Mouse (Mus musculus) kidney, postnatal 36 days (tissue): Measurements from ENCODE around the gene Prdm11.

ENCODE experiments used
- DNase-seq, 2 experiments: peaks; one replicate each; pipeline ENCODE4 v3.0.0; 2021 to 2022; ENCODE audit warnings: mixed read lengths in 2 of 2

Gene Prdm11

DNA sequence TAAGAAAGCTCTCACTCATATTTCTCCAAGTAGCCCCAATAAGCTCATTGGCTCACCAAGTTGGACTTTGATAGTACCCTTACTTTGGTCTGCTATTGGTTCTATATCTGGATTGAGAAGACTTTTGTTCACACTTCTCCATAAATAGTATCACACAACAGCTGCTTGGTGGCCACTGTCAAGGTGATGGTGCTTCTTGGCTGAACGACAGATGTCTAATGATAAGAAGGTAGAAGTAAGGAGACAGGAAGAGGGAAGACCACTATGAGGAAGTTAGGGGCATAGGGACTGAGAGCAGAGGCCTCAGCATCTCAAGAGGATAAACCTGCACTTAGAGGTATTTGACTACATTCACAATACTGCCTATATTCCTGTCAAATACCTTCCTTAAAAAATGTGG lies 81.6 kb downstream of the Prdm11 start:
- DNase-seq = no peak

DNA sequence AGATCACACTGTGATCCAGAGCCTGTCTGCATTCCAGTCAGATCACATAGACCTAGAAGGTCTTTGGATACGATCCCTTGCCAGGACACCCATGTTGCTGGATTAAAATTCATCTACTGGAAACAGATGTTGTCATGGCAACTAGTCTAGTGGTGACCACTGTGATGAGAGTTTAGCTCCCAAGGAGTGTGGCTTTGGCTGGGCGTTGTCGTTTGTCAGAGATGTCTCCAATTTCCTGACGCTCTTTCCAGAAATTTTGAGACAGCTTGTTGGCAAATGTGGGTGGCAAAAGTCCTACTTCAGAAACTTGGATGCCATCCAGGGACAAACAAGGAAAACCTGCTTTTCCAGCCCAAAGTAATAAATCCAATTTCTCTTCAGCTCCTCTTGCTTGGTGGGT lies 87.3 kb downstream of the Prdm11 start:
- peak in 1 of 2 experiments; percentile 10 for DNase-seq

DNA sequence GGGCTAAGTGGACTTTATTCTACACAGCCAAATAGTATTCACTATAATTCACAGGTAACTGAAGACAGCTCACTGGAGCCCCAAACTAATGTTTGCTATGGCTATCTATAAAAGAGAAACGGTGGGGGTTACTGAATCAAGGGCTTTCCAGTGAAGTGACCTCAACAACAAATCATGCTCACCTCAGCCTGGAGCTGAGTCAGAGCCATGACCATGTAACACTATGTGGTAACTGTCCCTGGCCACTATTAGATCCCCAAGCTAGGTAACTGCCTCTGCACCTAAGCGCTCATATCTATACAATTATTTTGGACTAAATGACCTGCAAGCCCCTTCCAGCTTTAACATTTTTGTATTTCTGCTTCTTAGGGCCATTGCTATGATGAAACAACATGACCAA lies 89.0 kb downstream of the Prdm11 start:
- DNase-seq = no peak

DNA sequence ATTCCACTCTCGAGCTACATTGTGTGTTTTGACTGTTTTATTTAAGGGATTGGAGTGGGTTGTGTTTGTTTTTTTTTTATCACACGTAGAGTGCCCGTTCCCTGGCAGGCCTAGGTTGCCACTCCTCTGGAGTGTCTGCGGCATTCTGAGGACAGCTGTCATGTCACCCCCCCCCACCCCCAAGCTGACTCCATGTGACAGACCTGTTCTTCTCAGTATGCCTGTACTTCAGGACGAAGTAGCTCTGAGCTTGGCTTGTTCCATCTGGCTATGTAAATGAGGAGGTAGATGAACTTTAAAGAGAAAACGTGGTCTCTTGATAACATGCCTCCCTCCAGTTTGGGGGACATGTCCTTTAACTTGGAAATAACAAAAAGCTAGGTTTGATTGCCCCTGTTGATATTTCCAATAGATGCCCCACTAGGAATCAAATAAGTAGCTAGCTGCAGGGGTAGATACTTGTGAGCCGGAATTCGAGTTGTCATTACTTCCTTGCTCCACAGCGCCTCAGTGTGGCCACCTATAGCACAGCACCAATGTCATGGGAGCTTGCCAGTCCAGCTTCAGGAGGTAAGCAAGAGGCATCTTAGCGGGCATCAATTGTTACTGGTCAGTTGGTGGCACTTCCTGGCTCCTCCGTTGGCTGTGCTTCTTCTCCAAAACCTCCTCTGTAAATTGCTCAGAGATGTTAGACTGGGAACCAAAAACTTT lies 91.4 kb downstream of the Prdm11 start:
- peak; percentile 42 to 82 for DNase-seq

DNA sequence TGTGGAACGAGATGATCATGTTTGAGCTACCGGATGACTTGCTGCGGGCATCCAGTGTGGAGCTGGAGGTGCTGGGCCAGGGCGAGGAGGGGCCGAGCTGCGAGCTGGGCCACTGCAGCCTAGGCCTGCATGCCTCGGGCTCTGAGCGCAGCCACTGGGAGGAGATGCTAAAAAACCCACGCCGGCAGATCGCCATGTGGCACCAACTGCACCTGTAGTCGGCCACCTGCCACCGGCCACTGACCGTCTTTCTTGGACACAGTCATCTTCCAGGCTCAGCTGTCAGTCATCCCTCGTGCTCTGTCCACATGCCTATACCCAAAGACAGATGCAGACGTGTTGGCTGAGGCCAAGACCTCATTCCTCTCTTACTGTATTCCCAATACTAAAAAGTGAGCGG lies 92.5 kb downstream of the Prdm11 start:
- DNase-seq = no peak

DNA sequence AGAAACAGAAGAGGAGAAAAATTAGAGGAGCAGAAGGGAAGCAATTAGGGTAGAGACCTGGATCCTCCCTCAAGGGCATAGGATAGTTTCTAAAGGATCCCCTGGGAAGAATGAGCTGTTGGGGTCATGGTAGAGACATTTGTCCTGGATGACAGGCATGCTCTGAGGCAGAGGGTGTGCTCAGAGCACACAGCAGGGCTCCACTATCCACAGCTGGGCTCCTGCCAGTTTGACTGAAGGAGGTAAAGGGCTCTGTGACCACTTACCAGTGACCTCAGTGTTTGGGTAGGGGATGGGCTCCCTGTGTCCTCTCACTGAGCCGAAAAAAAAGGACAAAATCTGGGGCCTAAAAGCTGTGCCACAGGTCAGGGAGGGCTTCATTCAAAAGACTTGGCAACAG lies 96.4 kb downstream of the Prdm11 start:
- DNase-seq = no peak

DNA sequence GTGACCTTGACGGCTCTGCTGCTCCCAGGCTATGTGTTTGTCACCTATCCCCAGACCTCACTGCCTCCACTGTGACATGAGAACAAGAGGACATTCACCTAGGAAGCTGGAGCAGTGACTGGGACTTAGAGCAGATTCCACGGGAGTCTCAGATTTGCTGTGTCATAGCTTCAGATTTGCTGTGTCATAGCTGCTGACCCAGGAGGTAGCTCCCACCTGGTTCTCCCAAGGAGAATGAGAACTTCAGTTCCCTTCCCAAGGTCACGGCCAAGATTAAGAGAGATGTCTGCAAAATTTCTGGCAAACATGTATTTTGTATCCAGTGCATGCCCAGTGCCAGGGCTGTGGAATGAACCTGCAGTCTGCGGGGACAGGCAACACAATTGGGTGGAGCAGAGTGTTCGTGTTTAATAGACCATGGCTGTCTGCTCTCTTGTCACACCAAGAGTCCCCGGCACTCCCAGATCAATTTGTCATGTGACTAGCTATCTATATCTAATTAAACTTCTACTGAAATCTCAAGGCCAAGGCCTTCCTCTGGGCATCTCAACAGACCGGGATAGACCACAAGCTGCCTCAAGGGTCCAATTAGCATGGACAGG lies 97.2 kb downstream of the Prdm11 start:
- DNase-seq = no peak

DNA sequence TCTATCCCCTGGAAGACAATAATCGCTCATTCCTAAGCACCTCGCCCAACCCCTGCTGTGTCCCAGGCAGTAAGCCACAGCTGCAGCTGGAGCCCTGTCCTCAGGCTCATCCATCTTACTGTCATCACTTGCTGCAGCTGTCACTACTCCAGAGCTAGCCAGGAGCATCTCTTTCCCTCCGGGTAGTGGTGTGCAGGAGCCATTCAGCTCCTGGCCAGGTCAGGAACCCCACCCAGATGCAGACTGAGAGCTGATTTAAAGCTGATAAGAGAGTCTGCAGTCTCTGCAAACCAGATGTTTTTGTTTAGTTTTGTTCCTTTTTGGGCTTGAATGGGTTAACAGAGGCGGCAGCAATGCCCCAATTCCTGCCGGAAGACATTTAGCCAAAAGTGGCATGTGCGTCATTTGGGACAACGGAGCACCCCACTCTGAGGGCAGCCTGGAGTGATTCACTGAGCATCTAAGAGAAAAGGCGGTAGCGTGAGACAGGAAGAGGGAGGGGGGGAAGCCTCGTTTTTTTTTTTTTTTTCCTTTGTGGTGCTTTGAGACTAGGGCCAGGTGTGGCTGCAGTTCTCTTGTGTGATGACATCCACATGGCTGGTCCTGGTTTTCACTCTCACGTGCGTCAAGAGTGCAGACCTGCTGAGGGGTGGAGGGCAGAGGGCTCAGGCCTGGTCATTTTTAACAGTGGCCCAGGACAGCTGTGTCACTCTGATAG lies 97.8 kb downstream of the Prdm11 start:
- no peak for DNase-seq

DNA sequence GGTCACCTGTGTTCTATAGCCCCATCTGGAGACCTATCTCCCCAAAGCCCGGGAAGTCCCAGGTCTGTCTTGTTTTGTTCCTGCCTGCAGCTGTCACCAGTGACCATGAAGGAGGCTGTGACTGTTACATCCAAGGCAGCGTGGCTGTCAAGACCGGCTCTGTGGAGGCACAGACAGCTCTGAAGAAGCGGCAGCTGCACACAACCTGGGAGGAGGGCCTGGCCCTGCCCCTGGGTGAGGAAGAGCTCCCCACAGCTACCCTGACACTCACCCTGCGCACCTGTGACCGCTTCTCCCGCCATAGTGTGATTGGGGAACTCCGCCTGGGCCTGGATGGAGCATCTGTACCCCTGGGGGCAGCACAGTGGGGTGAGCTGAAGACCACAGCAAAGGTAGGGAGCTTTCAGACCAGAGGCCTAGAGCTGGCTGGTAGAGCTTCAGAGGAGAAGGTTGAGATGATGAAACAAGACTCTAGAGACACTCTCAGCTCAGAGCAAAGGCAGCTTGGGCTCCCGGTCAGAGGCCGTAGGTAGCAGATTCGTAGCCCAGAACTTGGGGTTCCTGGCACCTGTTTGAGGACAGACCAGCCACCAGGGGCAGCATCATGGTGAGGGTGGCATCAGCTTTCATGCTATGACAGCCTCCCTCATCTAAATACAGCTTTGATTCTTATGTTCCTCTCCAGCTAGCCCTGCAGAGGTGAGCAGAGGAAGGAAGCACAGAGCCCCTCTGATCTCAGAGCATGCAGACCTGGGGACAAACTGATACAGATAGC lies 100.0 kb downstream of the Prdm11 start:
- DNase-seq = no peak

DNA sequence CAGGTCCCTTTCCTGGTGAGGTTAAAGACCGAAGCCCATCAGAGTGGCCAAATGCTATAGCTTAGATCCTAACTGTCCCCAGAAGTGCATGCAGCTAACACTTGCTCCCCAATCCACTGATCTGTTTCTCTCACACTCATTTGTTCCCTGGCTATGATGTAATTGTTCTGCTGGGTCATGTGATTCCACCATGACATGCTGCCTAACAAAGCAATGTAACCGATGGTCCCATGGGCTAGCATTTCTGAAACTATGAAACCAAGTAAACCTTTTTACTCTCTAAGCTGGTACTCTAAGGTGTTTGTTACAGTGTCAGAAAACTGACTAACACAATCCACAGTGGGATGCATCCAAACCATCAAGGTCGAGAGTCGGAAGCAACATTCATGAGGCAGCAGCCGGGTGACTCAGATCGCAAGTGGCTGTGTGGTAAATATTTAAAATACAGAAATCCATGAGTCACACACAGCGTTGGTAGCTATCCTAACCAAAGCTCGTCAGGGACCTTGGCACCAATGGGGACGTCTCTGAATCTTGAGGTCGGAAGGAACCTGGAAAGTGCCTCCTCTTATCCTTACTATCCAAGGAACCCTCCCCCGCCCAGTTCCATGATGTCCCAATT lies 100.7 kb downstream of the Prdm11 start:
- DNase-seq = no peak

DNA sequence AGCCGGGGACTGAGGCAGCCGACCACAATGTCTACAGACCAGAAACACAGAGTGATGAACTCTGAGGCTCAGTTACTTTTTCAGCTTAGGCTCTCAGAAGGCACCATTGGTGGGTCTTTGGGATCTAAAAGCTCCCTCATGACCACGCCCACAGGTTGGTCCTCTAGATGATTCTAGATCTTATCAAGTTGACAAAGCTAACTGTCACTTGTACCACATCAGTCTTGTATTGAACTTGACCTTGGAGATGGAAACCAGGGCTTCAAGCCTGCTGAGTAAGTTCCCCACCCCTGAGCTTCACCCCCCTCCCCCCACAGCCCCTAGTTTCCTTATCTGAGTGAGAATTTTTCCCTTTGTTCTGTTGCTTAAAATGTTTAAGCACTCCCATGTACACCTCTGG lies 101.6 kb downstream of the Prdm11 start:
- no peak for DNase-seq

DNA sequence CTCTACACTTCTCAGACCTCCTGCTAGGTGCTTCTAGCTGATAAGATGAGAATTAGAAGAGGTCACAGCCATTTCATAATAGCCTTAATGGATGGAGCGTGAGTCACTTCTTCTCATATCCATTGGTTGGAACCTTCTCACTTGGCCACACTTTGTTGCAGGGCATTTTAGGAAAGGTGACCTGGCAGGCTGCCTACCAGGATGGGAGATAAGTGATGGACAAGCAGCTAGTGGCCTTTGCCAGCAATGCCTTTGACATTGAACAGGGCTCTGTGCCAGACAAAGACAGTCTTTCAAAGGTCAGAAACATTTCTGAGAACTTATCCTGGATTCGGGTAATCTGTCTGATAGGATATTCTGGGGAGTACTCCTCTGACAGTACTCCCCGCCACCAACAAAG lies 102.6 kb downstream of the Prdm11 start:
- no peak for DNase-seq

DNA sequence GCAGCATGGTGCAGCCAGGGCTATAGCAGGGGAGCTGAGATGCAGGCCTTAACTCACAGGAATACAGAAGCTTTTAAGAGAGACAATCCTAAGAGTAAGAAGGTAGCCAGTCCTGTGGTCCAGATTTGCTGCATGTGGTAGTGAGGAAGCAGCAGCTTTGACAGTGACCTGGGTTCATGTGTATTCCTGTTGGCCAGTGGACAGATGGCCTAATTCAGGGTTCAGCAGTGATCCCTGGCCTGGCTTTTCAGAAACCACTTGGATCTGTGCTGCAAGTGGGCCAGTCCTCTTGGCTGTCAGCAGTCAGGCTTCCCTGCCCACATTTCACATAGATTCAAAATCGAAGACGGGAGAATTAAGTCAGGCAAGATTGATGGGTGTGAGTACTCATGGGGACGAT lies 104.5 kb downstream of the Prdm11 start:
- no peak for DNase-seq

DNA sequence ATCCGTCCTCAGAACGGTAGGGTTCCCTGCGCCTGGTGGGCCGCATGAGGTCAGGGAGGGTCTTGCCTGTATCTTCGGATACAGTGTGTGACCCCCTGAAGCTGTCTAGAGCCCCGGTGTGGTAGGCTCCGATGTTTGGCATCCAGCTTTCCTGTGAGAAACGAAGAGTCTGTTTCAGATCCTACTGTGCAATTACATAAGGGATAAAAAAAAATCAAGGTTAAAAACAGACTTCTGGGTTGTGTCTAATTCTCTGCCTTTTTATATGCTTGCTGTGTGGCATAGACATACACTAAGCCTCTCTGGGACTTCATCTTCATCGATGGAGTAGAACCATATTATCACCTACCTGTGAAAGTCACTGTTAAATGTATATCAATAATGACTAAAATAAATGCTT lies 105.0 kb downstream of the Prdm11 start:
- DNase-seq = no peak

DNA sequence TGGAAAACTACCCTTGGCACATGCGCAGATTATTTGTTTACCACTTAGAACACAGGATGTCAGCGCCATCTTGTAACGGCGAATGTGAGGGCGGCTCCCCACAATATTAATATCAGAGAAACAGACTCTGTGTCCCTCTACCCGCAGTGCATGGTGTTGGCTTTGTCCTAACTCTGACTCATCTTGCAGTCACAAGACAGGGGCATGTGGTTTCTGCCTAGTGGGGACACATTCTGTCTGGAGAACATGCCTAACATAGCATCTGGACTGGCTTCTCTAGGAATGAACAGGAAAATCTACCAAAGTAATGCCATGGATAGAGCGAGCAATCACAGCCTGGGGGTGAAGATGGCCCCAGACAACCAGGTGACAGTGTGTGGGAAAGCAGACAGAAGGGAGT lies 107.1 kb downstream of the Prdm11 start:
- no peak for DNase-seq

DNA sequence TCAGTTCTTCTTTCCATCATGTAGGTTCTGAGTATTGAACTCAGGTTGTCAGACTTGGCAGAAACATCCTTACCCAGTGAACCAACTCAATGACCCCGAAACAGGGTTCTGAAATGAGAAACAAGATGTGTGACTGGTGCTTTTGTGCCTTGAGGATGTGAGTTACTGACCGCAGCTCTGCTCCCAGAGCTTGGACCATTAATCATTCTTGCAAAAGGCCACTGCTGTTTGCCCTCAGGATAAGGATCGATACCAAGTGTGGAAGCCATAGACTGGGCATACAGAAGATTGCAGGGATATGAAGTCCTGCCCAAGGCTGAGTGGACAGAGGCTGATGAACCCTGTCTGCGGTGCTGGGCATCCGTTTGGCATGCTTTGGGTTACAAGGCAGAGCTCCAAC lies 107.9 kb downstream of the Prdm11 start:
- DNase-seq = no peak

DNA sequence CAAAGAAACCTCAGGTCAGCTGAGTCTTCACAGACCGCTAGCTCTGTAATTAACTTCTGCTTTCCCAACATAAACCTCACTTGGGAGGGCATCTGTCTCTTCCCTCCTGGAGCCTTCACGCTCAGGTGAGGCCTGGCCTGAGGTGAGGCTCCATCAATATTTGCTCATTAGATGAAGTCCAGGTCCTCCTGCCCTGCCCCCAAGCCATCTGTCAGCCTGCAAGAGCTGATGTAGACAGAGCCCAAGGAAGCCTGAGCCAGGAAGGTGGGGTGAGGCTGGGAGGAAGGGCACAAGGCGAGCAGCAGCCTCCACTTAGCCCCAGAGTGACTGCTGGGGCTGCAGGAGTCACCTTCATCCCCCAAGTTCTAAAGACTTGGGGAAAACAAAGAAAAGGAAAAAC lies 110.5 kb downstream of the Prdm11 start:
- DNase-seq = no peak

DNA sequence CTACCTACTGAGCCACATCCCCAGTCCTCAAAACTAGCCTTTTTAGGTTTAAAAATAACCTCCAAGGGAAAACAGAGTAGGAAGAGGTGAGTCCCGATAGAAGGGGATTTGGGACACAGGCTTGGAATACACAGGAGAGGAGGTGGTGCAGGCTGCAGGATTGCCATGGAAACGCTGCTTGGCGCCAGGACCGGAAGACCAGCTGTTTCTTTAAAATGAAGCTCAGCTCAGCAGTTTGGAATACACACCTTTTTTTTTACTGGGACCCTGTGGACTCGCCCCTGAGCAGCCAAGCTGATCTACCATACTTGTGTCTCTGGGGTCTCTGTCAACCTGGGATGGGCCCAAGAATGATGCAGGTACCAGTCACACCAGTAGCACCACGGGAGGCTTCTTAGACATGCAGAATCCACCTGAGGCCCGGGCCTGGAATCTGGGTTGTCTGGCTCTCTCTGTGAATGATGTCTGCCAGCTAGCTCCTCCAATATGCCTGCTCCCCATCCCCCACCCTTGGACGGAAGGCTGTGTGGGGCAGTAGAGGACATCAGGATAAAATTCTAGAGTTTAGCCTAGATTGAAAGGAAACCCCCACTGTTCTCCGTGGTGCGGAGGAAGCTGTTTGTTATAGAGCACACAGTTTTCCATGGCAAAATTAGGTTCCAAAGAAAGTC lies 111.5 kb downstream of the Prdm11 start:
- DNase-seq = no peak

DNA sequence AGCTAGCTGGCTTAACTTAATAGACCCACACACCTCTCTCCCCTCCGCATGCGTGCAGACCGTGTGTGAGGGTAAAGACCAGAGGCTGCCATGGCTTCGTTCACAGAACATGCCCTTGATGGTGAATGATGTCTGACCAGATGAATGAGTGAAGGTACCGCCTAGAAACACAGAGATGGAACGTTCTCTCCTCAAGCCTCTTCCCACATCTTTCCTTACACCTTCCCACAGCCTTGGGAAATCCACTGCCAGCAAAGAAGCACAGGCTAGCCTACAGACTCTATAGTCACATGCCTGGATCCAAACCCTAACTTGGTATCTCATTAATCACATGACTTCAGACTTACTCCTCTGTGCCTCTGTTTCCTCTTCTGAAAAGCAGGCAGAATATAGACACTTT lies 112.6 kb downstream of the Prdm11 start:
- DNase-seq = no peak

DNA sequence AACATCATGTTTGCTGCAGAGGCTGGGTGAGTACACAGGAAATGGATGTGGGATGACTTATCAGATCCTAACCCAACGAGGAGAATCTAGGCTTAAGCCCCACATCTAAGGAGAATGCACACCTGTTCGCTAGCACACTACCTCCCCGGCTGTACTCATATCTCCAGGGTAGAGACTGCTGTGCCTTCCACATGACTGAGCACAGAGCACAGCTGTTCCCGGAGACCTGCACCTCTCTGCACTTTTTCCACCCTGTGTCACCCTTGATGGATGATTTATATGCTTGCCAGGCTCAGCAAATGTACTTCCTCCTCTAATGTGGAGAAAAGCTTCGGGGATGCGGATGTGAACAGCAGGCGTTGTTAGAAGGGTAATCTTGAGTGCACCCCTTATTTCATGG lies 114.9 kb downstream of the Prdm11 start:
- no peak for DNase-seq

DNA sequence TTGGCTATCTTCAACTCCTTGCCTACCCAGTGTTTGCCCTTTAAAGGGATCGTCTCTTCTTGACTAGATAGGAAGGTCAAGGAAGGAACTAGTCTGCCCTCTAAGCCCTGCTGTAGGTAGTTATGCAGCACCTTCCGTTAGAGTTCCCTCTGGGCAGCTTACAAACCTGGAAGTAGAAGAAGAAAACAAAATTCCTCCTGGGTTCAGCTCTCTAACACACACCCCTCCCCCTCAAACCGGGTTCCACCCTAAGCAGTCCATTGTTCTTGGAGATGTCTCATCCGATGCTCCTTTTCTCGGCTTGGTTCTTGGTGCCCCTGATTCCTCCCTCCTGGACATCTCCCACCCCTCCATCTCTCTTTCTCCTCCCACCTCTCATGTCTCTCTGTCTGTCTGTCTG lies 116.3 kb downstream of the Prdm11 start:
- DNase-seq = no peak

DNA sequence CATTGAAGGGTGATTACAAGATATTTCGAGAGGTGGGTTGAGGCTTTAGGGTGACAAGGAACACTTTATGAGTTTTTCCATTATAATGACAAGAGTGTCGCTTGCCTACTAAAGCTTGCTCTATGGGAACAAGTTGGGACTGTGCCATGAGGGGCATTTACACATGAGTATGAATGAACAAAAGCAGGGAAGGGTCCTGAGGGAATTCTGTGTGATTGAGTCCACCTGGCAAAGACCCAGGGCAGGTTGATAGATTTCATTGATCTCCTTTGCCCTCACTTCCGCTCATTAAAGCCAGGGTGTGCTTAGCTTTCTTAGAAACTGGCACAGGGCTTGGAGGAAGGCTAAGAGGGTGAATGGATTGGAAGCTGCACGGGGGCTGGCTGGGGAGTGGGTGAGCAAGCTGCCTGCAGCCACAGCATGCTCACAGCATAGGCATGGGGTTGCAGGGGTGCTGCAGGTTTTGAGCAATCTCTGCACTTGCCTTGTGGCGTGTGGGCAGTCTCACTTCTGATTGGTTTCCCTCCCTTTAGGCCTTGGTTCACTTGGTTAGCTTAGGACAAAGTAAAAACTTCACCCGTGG lies 121.2 kb downstream of the Prdm11 start:
- DNase-seq = no peak
